Mouse (Mus musculus): ENCODE measurements around the gene Ssxb10. TPM values are rescaled to one million over a fixed set of nuclear protein-coding genes. Genes with fewer than 3 reads are reported as not detected.
A peak's percentile ranks its signal among the peaks of the same experiment; 100 is the strongest.
"Not testable (repeated sequence)": the region's sequence is repeated elsewhere in the genome, so short reads cannot be mapped to it uniquely, and the experiment has no call there.

The Ssxb10 gene
- not detected for total RNA-seq (2021)

GRCm38 (mm10) chrX:8327124-8327523, at the start of gene Ssxb10:
Gene Ssxb10 (plus strand): TSS chrX:8327424.
- intact Hi-C loops (cut with DNase I): no loop called here

GRCm38 (mm10) chrX:8288621-8289020, 38.6 kb upstream of the Ssxb10 start:
- intact Hi-C loops (cut with DNase I): no loop called here
- no peak for DNase-seq (ENCODE audit: low spot score in 2 of 2)

More at GRCm38 (mm10) chrX:8327124-8327523, at the start of gene Ssxb10:
- DNase-seq (ENCODE audit: low spot score in 2 of 2): no peak

GRCm38 (mm10) chrX:8309302-8309701, 17.9 kb upstream of the Ssxb10 start:
- no peak for DNase-seq (ENCODE audit: low spot score in 2 of 2)
- intact Hi-C loops (cut with DNase I): no loop called here

- DNase-seq (ENCODE audit: low spot score in 2 of 2): peak in 1 of 2 experiments; percentile 1
- intact Hi-C loops (cut with DNase I): not testable (repeated sequence)
Measured at GRCm38 (mm10) chrX:8314905-8315304, 12.3 kb upstream of the Ssxb10 start.

- DNase-seq (ENCODE audit: low spot score in 2 of 2); intact Hi-C loops (cut with DNase I): not testable (repeated sequence)
Measured at GRCm38 (mm10) chrX:8366678-8367077, 39.5 kb downstream of the Ssxb10 start, which contains the start of gene Ssxb9. Gene Ssxb9 (plus strand): TSS chrX:8366978.

Other genes starting within 250 kb of the Ssxb10 start
- gene Was, start 236.9 kb upstream of the Ssxb10 start, total RNA-seq (2021): 1 to 10 TPM; 1.1 to 1.5 TPM
- 100 to 1,000 TPM; 189 to 222 TPM for gene Wdr13, start 194.5 kb upstream of the Ssxb10 start, total RNA-seq (2021)
- 100 to 1,000 TPM in 1 of 2 experiments, 10 to 100 TPM in 1; 97.4 to 123 TPM for gene Rbm3, start 181.5 kb upstream of the Ssxb10 start, total RNA-seq (2021)
- gene Tbc1d25, start 151.2 kb upstream of the Ssxb10 start, total RNA-seq (2021): 10 to 100 TPM; 15.8 to 16.6 TPM
- gene Ebp, start 133.9 kb upstream of the Ssxb10 start, total RNA-seq (2021): 10 to 100 TPM; 35.6 to 41.4 TPM
- 10 to 100 TPM; 74.0 to 75.2 TPM for gene Porcn, start 120.9 kb upstream of the Ssxb10 start, total RNA-seq (2021)
- gene Ftsj1, start 75.0 kb upstream of the Ssxb10 start, total RNA-seq (2021): 10 to 100 TPM; 20.2 to 25.9 TPM
- 1 to 10 TPM; 7.3 to 9.0 TPM for gene Slc38a5, start 56.3 kb upstream of the Ssxb10 start, total RNA-seq (2021)
- not detected for gene Ssxb9, start 39.6 kb downstream of the Ssxb10 start, total RNA-seq (2021)
- gene Ssxb1, start 85.9 kb downstream of the Ssxb10 start, total RNA-seq (2021): not detected
- not detected for gene Ssxb2, start 134.3 kb downstream of the Ssxb10 start, total RNA-seq (2021)
- not detected for gene Gm14459, start 197.5 kb downstream of the Ssxb10 start, total RNA-seq (2021)
- not detected for gene Ssxb6, start 220.8 kb downstream of the Ssxb10 start, total RNA-seq (2021)